Mouse (Mus musculus): ENCODE results near the gene Psmd11.
"Not testable (repeated sequence)": the region's sequence is repeated elsewhere in the genome, so short reads cannot be mapped to it uniquely, and the experiment has no call there.

Psmd11 gene

GRCm38 (mm10) chr11:80428381-80429008 lies at the start of gene Psmd11:
TSS of gene Psmd11 (plus strand) at chr11:80428615.
- peak; percentile 91 to 92 for DNase-seq (ENCODE audit: low spot score in 2 of 2)

- DNase-seq (ENCODE audit: low spot score in 2 of 2), result not testable (repeated sequence)
Measured at GRCm38 (mm10) chr11:80379184-80379583, 49.2 kb upstream of the Psmd11 start.

GRCm38 (mm10) chr11:80382626-80383018 lies 45.8 kb upstream of the Psmd11 start:
- no peak for DNase-seq (ENCODE audit: low spot score in 2 of 2)

- peak; percentile 95 to 98 for DNase-seq (ENCODE audit: low spot score in 2 of 2)
Measured at GRCm38 (mm10) chr11:80383019-80383625, 45.3 kb upstream of the Psmd11 start, which contains the start of gene Zfp207. TSS of gene Zfp207 (plus strand) at chr11:80383279.

- no peak for DNase-seq (ENCODE audit: low spot score in 2 of 2)
Measured at GRCm38 (mm10) chr11:80383626-80384046, 44.8 kb upstream of the Psmd11 start.

GRCm38 (mm10) chr11:80384461-80384860 lies 44.0 kb upstream of the Psmd11 start:
- DNase-seq (ENCODE audit: low spot score in 2 of 2), result no peak

DNA sequence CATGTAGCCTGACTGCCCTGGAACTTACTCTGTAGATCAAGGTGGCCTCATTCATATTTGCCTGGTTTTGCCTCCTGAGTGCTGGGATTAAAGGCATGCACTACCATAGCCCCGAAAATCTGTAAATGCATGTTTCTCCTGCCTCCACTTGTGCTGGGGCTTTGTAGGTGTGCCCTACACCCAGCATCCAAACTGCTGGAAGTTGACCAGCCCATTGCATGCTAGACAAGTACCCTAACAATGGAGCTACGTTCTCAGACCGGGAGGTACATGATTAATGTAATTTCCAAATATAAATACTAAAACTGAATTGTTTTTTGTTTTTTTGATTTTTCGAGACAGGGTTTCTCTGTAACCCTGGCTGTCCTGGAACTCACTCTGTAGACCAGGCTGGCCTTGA lies 43.4 kb upstream of the Psmd11 start:
- DNase-seq (ENCODE audit: low spot score in 2 of 2), result no peak

GRCm38 (mm10) chr11:80386790-80387189 lies 41.6 kb upstream of the Psmd11 start:
- DNase-seq (ENCODE audit: low spot score in 2 of 2), result no peak

DNA sequence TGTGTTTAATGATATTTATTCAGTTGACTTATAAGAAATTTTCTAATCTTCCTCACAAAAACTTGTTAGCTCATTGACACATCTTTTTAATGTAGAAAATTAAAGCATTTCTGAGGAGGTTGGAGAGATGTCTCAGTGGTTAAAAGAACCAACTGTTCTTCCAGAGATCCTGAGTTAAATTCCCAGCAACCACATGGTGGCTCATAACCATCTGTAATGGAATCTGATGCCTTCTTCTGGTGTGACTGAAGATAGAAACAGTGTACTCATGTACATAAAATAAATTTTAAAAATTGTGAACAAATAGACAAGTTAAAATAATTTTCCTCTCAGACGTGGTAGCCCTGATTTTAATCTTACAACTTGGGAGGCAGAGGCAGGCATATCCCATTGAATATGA lies 38.5 kb upstream of the Psmd11 start:
- DNase-seq (ENCODE audit: low spot score in 2 of 2), result no peak

GRCm38 (mm10) chr11:80391407-80392120 lies 36.9 kb upstream of the Psmd11 start:
- DNase-seq (ENCODE audit: low spot score in 2 of 2), result no peak

DNA sequence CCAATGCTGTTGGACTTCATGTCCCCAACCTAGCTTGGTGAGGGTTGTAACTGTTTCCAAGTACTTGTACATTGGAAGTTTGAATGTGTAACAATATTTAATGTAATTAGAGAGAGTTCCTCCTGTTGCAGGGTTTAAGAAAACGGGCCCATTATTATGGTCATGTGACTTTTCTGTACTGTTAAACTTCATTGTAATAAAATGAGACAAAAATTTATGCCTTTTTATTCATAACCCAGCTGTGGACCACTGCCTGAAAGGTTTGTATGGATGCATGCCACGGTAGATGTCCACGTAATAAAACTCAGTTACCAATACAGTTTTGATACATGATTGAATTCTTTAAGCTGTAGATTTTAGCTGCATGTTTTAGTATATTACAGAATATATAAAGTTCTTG lies 32.5 kb upstream of the Psmd11 start:
- no peak for DNase-seq (ENCODE audit: low spot score in 2 of 2)

DNA sequence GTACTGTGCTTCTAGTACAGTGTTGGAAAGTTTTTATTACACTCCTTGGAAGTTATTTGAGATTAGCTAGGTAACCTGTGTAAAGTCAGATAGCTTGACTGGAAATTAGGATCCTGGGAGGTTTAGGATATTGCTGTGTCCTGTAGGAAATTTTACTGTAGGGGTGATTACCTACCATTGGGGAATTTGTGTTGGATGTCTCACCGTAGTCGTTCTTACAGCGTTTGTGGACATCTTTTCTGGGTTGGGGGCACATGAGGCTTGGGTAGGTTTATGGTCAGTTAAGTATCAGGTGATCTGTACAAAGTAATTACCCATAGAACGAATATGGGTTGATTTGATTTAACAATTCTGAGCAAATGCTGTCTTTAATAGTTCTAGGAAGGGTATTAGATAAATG lies 31.8 kb upstream of the Psmd11 start:
- DNase-seq (ENCODE audit: low spot score in 2 of 2), result no peak

- DNase-seq (ENCODE audit: low spot score in 2 of 2), result not testable (repeated sequence)
Measured at GRCm38 (mm10) chr11:80407878-80408277, 20.5 kb upstream of the Psmd11 start.

- no peak for DNase-seq (ENCODE audit: low spot score in 2 of 2)
Measured at GRCm38 (mm10) chr11:80410377-80410776, 18.0 kb upstream of the Psmd11 start.

- DNase-seq (ENCODE audit: low spot score in 2 of 2), result no peak
Measured at GRCm38 (mm10) chr11:80417085-80417484, 11.3 kb upstream of the Psmd11 start.

- no peak for DNase-seq (ENCODE audit: low spot score in 2 of 2)
Measured at GRCm38 (mm10) chr11:80419743-80420142, 8.7 kb upstream of the Psmd11 start.

- DNase-seq (ENCODE audit: low spot score in 2 of 2), result no peak
Measured at GRCm38 (mm10) chr11:80420202-80420984, 8.0 kb upstream of the Psmd11 start.

- DNase-seq (ENCODE audit: low spot score in 2 of 2), result no peak
Measured at GRCm38 (mm10) chr11:80421421-80422047, 6.9 kb upstream of the Psmd11 start.

- DNase-seq (ENCODE audit: low spot score in 2 of 2), result no peak
Measured at GRCm38 (mm10) chr11:80424691-80425090, 3.7 kb upstream of the Psmd11 start.

- DNase-seq (ENCODE audit: low spot score in 2 of 2), result no peak
Measured at GRCm38 (mm10) chr11:80425247-80425778, 3.1 kb upstream of the Psmd11 start.

Data from urinary bladder, postnatal 4 days (tissue).